Mouse (Mus musculus) Muller cell, postnatal 12 days (primary cell): ENCODE results near the gene Cd2ap.
A peak's percentile ranks its signal among the peaks of the same experiment; 100 is the strongest.

ENCODE experiments used
- DNase-seq: peaks from one replicate; pipeline ENCODE4 v3.0.0-alpha.2; 2015; ENCODE audit errors: inconsistent ontology term

Cd2ap gene

GRCm38 (mm10) chr17:42860370-42860769 lies 16.1 kb downstream of the Cd2ap start:
- DNase-seq: no peak

GRCm38 (mm10) chr17:42857506-42857905 lies 19.0 kb downstream of the Cd2ap start:
- no peak for DNase-seq

- no peak for DNase-seq
Observed at GRCm38 (mm10) chr17:42847108-42847507, 29.4 kb downstream of the Cd2ap start.

- DNase-seq: no peak
Observed at GRCm38 (mm10) chr17:42837193-42837592, 39.3 kb downstream of the Cd2ap start.

- DNase-seq: no peak
Observed at GRCm38 (mm10) chr17:42822787-42823186, 53.7 kb downstream of the Cd2ap start.

- DNase-seq: no peak
Observed at GRCm38 (mm10) chr17:42815374-42815773, 61.1 kb downstream of the Cd2ap start.

GRCm38 (mm10) chr17:42792412-42792975 lies 84.0 kb downstream of the Cd2ap start:
- DNase-seq: no peak

- DNase-seq: no peak
Observed at GRCm38 (mm10) chr17:42790787-42791186, 85.7 kb downstream of the Cd2ap start.

GRCm38 (mm10) chr17:42789723-42790122 lies 86.7 kb downstream of the Cd2ap start:
- no peak for DNase-seq

GRCm38 (mm10) chr17:42788686-42789453 lies 87.6 kb downstream of the Cd2ap start:
- DNase-seq: no peak

- peak; percentile 62 for DNase-seq
Observed at GRCm38 (mm10) chr17:42782156-42782757, 94.2 kb downstream of the Cd2ap start.

- no peak for DNase-seq
Observed at GRCm38 (mm10) chr17:42753791-42754190, 122.7 kb downstream of the Cd2ap start.

GRCm38 (mm10) chr17:42752173-42752572 lies 124.3 kb downstream of the Cd2ap start:
- peak; percentile 39 for DNase-seq

- no peak for DNase-seq
Observed at GRCm38 (mm10) chr17:42745657-42746420, 130.6 kb downstream of the Cd2ap start.
